Mouse (Mus musculus): ENCODE data around the gene Abl1. TPM values are rescaled to one million over a fixed set of nuclear protein-coding genes. Genes with fewer than 3 reads are reported as not detected.
A peak's percentile ranks its signal among the peaks of the same experiment; 100 is the strongest.

Gene Abl1
- polyA plus RNA-seq, 1 experiment: 53.1 TPM

GRCm38 (mm10) chr2:31770781-31771441 lies 82.7 kb downstream of the Abl1 start:
- TF ChIP-seq CTCF (IDR thresholded peaks at IDR 0.05; ENCODE audit: low read depth, low read length): peak; percentile 25; the same call in 1 of the 2 replicates
- TF ChIP-seq POLR2A (IDR thresholded peaks at IDR 0.05; ENCODE audit: borderline replicate concordance, low read depth, low read length): no peak
- Histone ChIP-seq H3K27ac (ENCODE audit: insufficient read depth, low read depth, low read length) (peak overlapping the region; percentile 100), H3K4me1 (ENCODE audit: control insufficient read depth, insufficient read depth, low read length) (peaks cover 49% of the 10 kb centered on the region), H3K4me3 (ENCODE audit: insufficient read depth, low read length) (peak overlapping the region; percentile 50)

GRCm38 (mm10) chr2:31776479-31776878 lies 88.3 kb downstream of the Abl1 start:
- no peak overlapping the region for H3K4me3 ChIP-seq (ENCODE audit: insufficient read depth, low read length)

GRCm38 (mm10) chr2:31779258-31779657 lies 91.1 kb downstream of the Abl1 start:
- H3K4me1 ChIP-seq (ENCODE audit: control insufficient read depth, insufficient read depth, low read length): 0 out of 2 replicates have a peak, but pooled peaks cover 2% of the 10 kb centered on the region
- no peak overlapping the region for H3K4me3 ChIP-seq (ENCODE audit: insufficient read depth, low read length)
- TF ChIP-seq POLR2A (IDR thresholded peaks at IDR 0.05; ENCODE audit: borderline replicate concordance, low read depth, low read length): no peak
- H3K27ac ChIP-seq (ENCODE audit: insufficient read depth, low read depth, low read length): no peak overlapping the region

More at GRCm38 (mm10) chr2:31776479-31776878, 88.3 kb downstream of the Abl1 start:
- no peak overlapping the region for H3K27ac ChIP-seq (ENCODE audit: insufficient read depth, low read depth, low read length)
- H3K4me1 ChIP-seq (ENCODE audit: control insufficient read depth, insufficient read depth, low read length): peaks cover 17% of the 10 kb centered on the region
- no peak for TF ChIP-seq CTCF (IDR thresholded peaks at IDR 0.05; ENCODE audit: low read depth, low read length)

- Histone ChIP-seq H3K27ac (ENCODE audit: insufficient read depth, low read depth, low read length) (no peak overlapping the region), H3K4me1 (ENCODE audit: control insufficient read depth, insufficient read depth, low read length) (no peaks in the 10 kb centered on the region), H3K4me3 (ENCODE audit: insufficient read depth, low read length) (no peak overlapping the region)
- TF ChIP-seq CTCF (IDR thresholded peaks at IDR 0.05; ENCODE audit: low read depth, low read length) (no peak), POLR2A (IDR thresholded peaks at IDR 0.05; ENCODE audit: borderline replicate concordance, low read depth, low read length) (no peak)
These were observed 94.9 kb downstream of the Abl1 start for GRCm38 (mm10) chr2:31782958-31783602.

GRCm38 (mm10) chr2:31785074-31785473 lies 96.9 kb downstream of the Abl1 start:
- Histone ChIP-seq H3K4me1 (ENCODE audit: control insufficient read depth, insufficient read depth, low read length) (no peaks in the 10 kb centered on the region), H3K4me3 (ENCODE audit: insufficient read depth, low read length) (no peak overlapping the region), H3K27ac (ENCODE audit: insufficient read depth, low read depth, low read length) (no peak overlapping the region)
- TF ChIP-seq CTCF (IDR thresholded peaks at IDR 0.05; ENCODE audit: low read depth, low read length) (peak; percentile 48), POLR2A (IDR thresholded peaks at IDR 0.05; ENCODE audit: borderline replicate concordance, low read depth, low read length) (no peak)

GRCm38 (mm10) chr2:31787029-31787428 lies 98.9 kb downstream of the Abl1 start:
- H3K27ac ChIP-seq (ENCODE audit: insufficient read depth, low read depth, low read length): no peak overlapping the region
- no peak for TF ChIP-seq POLR2A (IDR thresholded peaks at IDR 0.05; ENCODE audit: borderline replicate concordance, low read depth, low read length)
- TF ChIP-seq CTCF (IDR thresholded peaks at IDR 0.05; ENCODE audit: low read depth, low read length): peak; percentile 86

GRCm38 (mm10) chr2:31788227-31788626 lies 100.1 kb downstream of the Abl1 start:
- Histone ChIP-seq H3K4me3 (ENCODE audit: insufficient read depth, low read length) (no peak overlapping the region), H3K27ac (ENCODE audit: insufficient read depth, low read depth, low read length) (no peak overlapping the region), H3K4me1 (ENCODE audit: control insufficient read depth, insufficient read depth, low read length) (no peaks in the 10 kb centered on the region)
- TF ChIP-seq POLR2A (IDR thresholded peaks at IDR 0.05; ENCODE audit: borderline replicate concordance, low read depth, low read length): no peak
- no peak for TF ChIP-seq CTCF (IDR thresholded peaks at IDR 0.05; ENCODE audit: low read depth, low read length)

More at GRCm38 (mm10) chr2:31787029-31787428, 98.9 kb downstream of the Abl1 start:
- H3K4me3 ChIP-seq (ENCODE audit: insufficient read depth, low read length): no peak overlapping the region
- no peaks in the 10 kb centered on the region for H3K4me1 ChIP-seq (ENCODE audit: control insufficient read depth, insufficient read depth, low read length)

GRCm38 (mm10) chr2:31789215-31789614 lies 101.0 kb downstream of the Abl1 start:
- no peaks in the 10 kb centered on the region for H3K4me1 ChIP-seq (ENCODE audit: control insufficient read depth, insufficient read depth, low read length)
- no peak overlapping the region for H3K27ac ChIP-seq (ENCODE audit: insufficient read depth, low read depth, low read length)
- no peak for TF ChIP-seq POLR2A (IDR thresholded peaks at IDR 0.05; ENCODE audit: borderline replicate concordance, low read depth, low read length)
- TF ChIP-seq CTCF (IDR thresholded peaks at IDR 0.05; ENCODE audit: low read depth, low read length): no peak

GRCm38 (mm10) chr2:31790728-31791251 lies 102.6 kb downstream of the Abl1 start:
- H3K4me1 ChIP-seq (ENCODE audit: control insufficient read depth, insufficient read depth, low read length): no peaks in the 10 kb centered on the region
- H3K27ac ChIP-seq (ENCODE audit: insufficient read depth, low read depth, low read length): no peak overlapping the region
- H3K4me3 ChIP-seq (ENCODE audit: insufficient read depth, low read length): no peak overlapping the region
- TF ChIP-seq CTCF (IDR thresholded peaks at IDR 0.05; ENCODE audit: low read depth, low read length) (no peak), POLR2A (IDR thresholded peaks at IDR 0.05; ENCODE audit: borderline replicate concordance, low read depth, low read length) (no peak)

More at GRCm38 (mm10) chr2:31789215-31789614, 101.0 kb downstream of the Abl1 start:
- no peak overlapping the region for H3K4me3 ChIP-seq (ENCODE audit: insufficient read depth, low read length)

GRCm38 (mm10) chr2:31791260-31791659 lies 103.1 kb downstream of the Abl1 start:
- Histone ChIP-seq H3K4me1 (ENCODE audit: control insufficient read depth, insufficient read depth, low read length) (no peaks in the 10 kb centered on the region), H3K27ac (ENCODE audit: insufficient read depth, low read depth, low read length) (no peak overlapping the region), H3K4me3 (ENCODE audit: insufficient read depth, low read length) (no peak overlapping the region)
- TF ChIP-seq CTCF (IDR thresholded peaks at IDR 0.05; ENCODE audit: low read depth, low read length): no peak
- no peak for TF ChIP-seq POLR2A (IDR thresholded peaks at IDR 0.05; ENCODE audit: borderline replicate concordance, low read depth, low read length)
